Mouse (Mus musculus) A20 (cell line): ENCODE results near the gene Mapk3.
"Not testable (repeated sequence)": the region's sequence is repeated elsewhere in the genome, so short reads cannot be mapped to it uniquely, and the experiment has no call there.

Experiments used
- DNase-seq: peaks from one replicate; pipeline ENCODE4 v3.0.0-alpha.2; 2011; ENCODE audit warnings: low read depth, low spot score

The Mapk3 gene

DNA sequence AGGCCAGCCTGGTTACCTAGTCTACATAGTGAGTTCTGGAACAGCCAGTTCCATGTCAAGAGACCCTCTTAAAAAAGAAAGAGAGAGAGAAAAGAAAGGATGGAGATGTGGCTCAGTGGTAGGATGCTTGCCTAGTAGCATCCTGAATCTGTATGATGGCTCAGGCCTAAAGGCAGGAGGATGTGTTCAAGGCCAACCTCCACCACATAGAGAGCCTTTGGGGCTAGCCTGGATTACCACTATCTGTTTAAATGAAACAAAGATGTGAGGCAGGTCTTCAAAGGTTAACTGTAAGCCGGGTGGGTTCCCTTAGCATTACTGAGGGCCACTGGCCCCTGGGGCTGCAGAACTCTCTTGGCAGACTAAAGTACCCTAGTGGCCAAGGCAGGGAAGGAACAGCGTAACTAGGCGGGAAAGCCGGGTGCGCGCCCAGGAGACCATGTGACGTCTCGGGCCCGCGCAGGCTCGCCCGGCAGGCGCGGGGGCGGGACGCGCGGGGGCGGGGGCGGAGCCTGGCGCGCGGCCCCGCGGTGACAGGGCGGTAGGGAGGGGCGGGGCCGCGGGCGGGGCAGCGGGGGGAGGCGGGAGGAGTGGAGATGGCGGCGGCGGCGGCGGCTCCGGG lies at the start of gene Mapk3:
Gene Mapk3 (plus strand): TSS at position 552 of the 622 bp plus-strand sequence.
- peak; percentile 94 for DNase-seq

DNA sequence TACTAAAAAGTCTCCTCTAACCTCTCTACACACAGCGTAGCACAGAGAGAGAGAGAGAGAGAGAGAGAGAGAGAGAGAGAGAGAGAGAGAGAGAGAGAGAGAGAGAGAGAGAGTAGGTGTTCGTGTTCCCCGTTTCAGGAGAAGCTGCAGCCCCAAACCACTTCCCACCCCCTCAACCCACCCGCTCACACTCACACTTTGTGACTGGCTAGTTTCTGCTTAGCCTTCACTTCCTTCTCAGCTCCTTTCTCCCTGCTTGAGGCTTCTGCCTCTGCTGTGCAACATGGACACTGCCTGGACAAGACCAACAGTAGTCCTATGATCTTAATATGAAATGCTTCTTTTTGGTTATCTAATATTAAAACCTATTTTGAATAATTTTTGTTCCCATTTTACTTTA lies 49.1 kb upstream of the Mapk3 start:
- DNase-seq, result no peak

DNA sequence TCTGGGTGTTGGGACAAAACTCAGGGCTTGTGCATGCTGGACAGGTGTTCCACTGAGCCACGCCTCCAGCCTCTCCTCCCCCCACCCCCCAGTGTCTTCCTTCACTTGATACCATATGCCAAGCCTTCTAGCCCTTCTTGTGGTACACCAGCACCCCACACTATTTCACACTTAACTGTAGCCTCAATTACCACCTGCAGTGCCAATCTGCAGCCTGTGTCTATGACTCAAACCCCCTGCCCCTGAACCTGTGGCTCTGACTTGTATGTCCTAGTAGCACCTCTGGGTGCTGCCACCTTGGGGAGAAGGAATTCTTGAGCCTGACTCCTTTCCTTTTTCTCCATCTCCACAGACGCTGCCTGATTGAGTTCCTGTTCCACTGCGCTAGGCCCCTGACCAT lies 47.5 kb upstream of the Mapk3 start:
- DNase-seq, result no peak

DNA sequence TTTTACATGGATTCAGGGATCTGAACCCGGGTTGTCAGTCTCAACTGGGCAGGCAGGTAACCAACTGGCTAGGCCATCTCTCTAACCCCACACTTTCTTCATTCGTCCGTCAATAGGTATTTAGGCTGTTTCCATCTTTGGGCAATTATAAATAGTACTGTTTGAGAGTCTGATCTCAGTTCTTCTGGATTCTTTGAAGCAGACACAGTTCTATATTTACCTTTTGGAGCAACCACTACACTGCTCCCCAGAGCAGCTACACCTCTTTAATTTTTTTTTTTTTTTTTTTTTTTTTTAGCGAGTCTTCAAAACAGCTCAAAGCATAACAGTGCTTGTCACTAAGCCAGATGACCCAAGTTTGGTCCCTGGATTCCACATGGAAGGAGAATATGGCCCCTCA lies 43.7 kb upstream of the Mapk3 start:
- no peak for DNase-seq

DNA sequence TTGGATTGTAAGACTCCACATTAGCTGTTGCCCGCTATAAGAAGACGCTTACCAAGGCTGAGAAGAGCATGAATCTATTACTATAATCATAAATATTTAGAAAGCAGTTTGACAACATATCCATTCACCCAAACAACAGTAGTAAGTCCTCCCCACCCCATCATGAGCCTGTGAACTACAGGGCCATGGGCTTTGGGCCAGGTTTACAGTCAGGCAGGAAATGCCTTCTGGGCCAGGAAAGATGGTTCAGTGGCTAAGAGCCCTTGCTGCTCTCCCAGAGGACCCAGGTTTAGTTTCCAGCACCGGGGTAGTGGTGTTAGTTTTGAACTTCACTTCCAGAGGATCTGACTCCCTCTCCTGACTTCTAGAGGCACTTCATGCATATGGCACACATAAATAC lies 41.8 kb upstream of the Mapk3 start:
- no peak for DNase-seq

DNA sequence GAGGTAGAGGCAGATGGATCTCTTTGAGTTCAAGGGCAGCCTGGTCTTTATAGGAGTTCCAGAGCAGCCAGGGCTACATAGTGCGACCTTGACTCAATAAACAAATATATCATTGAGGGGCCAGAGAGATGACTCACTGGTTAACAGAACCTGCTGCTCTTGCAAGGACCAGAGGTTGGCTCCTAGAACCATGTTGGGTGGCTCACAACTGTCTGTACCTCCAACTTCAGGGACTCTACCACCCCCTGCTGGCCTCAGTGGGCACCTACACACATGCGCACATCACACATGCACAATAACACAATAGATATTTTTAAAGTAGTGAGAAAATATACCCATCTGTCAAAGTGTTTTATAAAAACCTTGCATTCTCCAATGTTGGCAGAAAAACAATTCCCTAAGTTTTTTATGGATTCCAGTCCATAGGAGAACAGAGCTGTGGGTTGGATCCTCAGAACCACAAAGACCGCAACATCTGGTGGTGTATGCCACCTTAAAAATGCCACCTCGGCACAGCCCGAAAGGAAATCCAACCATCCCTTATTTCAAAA lies 40.5 kb upstream of the Mapk3 start:
- peak; percentile 69 for DNase-seq

DNA sequence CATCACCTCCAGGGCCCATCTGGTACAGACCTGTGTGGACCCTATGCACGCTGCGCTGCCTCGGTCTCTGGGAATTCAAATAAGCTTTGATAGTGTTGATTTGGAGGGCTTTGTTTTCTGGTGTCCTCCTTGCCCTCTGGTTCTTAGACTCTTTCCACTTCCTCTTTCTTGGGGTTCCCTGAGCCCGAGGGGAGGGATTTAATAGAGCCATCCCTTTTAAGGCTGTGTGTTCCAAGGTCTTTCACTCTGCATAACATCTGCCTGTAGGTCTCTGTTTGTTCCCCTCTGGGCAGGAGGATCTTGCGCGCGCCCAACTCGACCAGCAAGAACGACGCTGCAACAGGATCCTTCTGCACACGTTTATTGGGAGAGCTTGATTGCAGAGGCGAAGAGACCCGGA lies 37.8 kb upstream of the Mapk3 start:
- peak; percentile 34 for DNase-seq

DNA sequence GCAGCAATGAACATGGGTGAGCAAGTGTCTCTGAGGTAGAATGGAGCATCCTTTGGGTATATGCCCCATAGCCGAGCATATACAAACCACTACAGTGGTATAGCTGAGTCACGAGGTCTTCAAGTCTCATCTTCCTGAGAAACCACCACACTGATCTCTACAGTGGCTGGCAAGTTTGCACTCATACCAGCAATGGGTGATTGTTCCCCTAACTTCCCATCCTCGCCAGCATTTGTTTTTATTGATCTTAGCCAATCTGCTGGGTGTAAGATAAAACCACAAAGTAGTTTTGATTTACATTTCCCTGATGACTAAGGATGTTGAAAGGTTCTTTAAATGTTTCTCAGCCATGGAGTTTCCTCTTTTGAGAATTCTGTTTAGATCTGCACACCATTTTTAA lies 34.3 kb upstream of the Mapk3 start:
- DNase-seq, result no peak

DNA sequence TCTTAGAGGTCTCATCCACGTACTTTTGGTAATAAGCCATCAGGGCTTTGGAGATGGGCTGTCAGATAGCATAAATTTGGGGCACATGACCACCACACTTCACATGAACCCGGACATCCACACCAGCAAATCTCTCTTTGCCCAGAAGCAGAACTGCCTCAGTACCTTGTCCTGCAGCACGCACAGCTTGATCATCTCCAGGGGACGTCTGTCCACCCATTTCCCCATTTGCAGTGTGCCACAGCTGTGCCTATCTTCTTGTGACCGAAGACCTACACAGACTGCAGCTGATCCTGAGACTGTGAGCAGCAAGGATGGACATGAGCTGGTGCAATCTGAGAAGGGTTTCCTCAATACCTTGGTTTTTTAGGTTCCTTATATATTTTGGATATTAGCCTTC lies 33.7 kb upstream of the Mapk3 start:
- peak; percentile 25 for DNase-seq

DNA sequence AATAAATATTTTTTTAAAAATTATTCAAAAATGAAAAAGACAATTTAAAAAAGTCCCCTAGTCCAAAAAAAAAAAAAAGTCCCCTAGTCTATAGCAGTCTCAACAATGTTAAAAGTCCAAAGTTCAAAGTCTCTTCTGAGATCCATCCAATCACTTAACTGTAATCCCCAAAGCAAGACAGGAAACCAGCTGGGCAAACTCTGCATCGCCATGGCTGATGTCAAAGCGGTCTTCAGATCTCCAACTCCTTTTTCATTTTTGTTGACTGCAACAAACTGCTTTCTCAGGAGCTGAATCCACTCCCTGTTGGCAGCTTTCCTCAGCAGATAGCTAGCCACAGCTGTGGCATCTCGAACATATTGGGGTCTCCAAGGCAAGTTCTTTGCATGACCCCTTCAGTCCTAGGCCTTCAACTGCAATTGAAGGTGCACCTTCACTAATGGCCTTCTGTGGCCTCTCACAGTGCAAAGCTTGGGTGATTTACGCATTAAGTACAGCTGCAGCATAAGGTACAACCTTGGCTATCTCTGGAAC lies 29.1 kb upstream of the Mapk3 start:
- DNase-seq, result not testable (repeated sequence)

DNA sequence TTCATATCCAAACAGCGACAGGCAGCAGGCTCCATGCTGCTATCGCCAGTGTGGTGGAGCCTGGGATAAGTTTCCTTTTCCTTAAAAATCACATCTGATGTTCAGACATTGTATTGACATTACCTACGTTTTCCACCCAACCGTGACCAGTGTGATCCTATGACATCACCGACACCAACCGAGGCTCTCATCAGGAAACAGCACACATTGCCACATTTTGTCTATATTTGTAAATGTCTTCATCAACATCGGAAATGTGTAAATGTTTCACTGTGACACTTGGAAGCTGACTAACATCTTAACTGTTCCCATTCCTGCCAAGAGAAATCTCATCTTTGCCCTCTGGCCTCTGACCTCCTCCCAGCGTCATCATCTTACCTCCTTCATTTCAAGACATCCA lies 23.3 kb upstream of the Mapk3 start:
- no peak for DNase-seq

DNA sequence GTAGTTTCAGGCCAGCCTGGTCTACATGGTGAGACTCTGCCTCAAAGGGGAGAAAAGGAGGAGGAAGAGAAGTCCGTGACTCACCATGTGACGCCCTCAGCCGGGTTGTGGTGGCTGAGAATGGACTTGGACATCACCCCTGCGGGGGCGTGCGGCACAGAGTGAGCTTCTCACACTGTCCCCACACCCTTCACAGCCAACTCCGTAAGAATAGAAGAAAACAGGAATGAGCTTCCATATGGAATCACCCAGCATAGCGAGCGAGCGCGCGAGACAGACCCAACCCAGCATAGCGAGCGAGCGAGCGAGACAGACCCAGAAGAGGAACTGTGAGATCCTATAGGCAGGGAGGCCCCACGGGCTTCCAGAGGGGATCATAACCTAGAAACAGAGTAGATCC lies 19.9 kb upstream of the Mapk3 start:
- DNase-seq, result no peak

DNA sequence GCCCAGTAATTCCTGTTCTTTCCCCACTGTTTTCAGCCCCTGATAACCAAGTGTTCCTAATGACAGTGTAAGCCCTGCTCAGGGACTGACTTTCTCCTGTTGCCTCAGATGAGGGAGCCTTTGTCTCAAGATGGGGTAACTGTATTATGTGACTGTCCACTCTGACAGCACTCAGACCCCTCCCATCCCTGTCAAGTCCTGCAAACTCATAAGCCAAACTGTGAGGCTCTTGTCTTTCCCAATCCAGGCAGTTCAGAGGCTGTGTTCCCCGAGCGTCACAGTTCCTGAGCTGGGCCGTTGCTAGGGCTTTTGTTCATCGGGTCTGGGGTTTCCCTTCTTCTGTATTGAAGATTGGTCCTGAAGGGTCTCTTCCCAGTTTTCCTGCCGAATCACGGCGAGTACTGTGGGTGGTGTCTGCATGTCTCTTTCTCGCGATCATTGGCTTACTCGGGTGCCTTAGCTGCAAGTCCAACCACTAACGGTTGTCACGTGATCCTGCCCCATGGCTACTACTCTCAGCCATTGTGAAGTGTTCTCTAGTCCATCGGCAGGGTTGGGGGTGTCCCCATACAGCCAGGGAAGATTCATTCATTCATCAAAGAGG lies 19.2 kb upstream of the Mapk3 start:
- DNase-seq, result no peak

DNA sequence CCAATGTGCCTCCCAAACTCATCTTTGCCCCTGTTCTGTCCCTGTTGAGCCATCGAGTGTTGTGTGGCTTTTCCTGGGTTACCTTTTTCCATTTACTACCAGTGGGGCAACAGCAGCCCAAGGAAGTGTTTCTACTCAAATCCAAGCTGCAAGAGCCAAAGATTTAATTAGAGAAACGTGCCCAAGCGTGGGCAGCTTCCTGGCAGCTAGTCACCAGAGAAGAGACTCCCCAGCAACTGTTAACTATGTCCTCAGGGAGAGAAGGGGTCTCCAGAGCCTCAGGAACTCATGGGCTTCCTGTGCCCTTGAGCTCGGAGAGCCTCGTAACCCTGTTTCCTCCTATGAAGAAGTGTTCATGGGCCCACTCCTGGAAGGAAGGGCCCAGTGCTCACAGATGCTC lies 18.4 kb upstream of the Mapk3 start:
- DNase-seq, result no peak

DNA sequence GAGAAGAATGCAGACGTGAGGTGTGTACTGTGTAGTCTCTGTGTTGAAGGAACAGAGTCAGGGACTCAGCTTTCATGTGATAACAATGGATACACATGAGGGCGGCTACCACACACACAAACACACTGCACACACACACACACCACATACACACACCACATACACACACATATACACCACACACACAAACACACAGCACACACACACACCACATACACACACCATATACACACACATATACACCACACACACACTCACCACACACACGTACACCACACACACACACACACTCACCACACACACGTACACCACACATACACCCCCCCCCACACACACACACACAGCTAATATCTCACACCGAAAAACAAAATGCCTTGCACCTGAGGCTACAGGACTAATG lies 17.9 kb upstream of the Mapk3 start:
- DNase-seq, result no peak

DNA sequence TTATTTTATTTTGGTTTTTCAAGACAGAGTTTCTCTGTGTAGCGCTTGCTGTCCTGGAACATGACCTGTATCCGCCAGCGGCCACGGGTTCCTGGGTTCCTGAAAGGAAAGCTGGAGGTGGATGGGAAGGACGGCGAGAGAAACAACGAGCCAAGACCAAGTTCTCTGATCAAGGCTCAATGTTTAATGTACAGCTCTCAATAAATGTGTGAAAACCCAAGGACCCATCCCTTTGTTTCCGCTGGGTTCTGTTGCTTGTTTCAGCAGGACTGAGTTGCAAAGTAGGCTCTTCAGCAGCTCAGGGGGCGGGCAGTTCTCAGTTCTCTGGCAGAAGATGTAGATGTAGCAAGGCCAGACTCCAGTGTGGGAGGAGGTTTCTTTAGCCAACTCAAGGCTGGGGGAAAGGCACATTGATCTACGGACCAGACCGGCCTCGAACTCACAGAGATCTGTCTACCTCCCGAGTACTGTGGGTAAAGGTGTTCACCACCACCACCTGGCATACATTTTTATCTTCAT lies 17.4 kb upstream of the Mapk3 start:
- no peak for DNase-seq

DNA sequence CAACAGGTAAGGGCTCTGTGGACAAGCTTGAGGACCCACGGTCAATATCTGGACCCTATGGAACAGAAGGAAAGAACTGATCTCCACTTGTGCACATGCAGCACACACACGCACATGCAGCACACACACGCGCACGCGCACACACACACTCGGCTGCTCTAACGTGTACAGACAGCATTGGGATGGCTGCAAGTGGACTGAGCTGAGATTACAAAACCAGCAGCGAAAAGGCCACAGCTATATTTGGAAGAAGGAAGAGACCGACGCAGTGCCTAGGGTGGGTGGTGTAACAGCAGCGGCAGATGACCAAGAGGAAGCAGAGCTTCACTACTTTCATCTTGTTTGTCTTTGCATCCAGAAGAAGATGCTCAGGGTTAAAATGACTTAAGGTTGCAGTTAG lies 13.3 kb upstream of the Mapk3 start:
- DNase-seq, result peak; percentile 55

DNA sequence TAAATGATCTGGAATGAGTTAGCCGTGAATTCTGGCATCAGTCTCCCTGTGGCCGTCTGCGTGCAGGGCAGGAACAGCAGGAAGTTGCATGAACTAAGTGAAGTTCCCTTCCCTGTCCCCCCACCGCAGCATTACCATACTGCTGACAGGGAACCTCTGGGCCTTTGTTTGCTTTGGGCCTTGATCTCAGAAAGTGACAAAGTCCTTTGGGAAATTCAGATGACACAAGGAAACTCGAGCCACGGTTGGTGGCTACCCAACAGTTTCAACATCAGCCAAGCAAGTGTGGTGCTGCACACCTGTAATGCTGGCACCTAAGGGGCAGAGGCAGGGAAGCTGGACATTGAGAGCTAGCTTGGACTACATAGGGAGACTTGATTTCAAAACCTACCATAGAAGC lies 12.6 kb upstream of the Mapk3 start:
- peak; percentile 11 for DNase-seq

DNA sequence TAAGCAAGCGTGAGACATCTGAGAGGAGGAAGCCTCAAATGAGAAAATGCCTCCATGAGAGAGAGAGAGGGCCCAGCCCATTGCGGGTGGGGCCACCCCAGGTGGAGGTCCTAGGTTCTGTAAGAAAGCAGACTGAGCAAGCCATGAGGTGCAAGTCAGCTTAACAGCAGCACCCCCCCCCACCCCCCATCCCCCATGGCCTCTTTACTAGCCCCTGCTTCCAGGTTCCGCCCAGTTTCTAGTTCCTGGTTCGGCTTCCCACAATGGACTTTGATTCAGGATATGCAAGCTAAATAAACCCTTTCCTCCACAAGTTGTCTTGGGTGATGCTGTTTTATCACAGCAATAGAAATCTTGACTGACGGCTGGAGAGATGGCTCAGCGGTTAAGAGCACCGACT lies 10.6 kb upstream of the Mapk3 start:
- DNase-seq, result no peak

DNA sequence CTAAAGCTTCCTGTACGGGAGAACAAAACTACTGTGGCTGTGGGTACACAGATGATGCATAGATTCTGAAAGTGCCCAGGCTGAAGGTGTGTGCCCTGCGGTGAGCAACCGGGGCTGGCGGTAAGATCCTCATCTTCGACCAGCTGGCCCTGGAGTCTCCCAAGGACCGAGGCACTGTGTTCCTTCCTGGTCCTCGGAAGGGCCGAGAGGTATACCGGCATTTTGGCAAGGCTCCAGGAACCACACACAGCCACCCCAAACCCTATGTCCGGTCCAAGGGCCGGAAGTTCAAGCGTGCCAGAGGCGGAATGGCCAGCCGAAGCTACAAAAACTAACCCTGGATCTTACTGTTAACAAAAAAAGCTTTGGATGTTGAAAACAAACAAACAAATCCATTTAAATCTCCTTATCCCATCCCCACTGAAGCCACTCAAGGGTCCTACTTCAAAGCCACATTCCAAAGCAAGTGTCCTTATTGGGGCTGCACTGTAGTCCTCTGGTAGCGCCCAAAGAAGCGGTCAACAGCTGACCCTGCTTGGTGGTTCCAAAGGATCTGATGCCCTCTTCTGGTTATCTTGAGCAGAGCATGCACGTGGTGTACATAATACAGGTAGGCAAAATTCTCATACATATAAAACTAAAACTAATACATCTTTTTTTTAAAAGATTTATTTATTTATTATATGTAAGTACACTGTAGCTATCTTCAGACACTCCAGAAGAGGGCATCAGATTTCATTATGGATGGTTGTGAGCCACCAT lies 9.6 kb upstream of the Mapk3 start:
- DNase-seq, result peak; percentile 17

DNA sequence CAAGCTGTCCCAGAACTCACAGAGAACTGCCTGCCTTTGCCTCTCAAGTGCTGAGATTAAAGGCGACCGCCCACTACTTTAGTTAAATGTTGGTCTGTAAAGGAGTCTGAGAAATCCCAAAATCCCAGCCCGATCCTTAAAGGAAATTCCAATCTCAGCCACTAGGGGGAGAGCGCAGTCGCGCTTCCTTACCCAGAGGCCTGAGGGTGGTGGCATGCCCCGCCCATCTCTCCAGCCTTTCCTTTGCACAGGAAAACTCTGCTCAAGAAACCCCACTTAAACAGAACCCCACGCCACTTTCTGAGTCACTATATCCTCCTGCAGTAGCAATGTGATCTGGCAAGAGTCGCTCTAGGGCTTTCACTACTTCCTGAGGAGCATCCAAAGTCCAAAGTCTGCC lies 4.5 kb upstream of the Mapk3 start:
- DNase-seq, result peak; percentile 80

DNA sequence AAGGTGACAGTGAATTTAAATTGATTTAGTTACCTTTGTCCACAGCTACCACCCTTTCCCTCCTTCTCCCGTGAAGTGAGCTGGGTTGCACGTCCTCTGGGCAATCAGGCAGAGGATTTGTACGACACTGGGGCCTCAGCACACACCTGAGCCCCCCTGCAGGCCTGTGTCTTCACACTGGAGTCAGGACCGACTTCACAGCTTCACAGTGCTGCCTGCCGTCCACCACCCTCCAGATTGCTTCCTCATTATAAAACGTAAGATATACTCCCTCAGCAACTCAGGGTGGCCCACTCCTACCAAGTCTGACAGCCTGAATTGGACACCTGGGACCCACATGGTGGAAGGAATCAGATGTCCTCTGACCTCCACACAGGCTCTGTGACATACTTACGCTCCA lies 862 bp upstream of the Mapk3 start:
- no peak for DNase-seq
